Mouse (Mus musculus): ENCODE data around the gene Vmn1r117. TPM values are rescaled to one million over a fixed set of nuclear protein-coding genes. Genes with fewer than 3 reads are reported as not detected.
"Not testable (repeated sequence)": the region's sequence is repeated elsewhere in the genome, so short reads cannot be mapped to it uniquely, and the experiment has no call there.

The Vmn1r117 gene
- not detected in 2 replicates for polyA plus RNA-seq (2014; fragmentation: Nextera tagmentation; extraction: Ambion mirVana)

GRCm38 (mm10) chr7:20884021-20884420, at the start of gene Vmn1r117:
Vmn1r117 (minus strand) TSS chr7:20884121.
- H3K36me3 ChIP-seq (ENCODE audit: control insufficient read depth, insufficient read depth, low read length); H3K9ac ChIP-seq (ENCODE audit: low read depth, low read length); H3K9me3 ChIP-seq (ENCODE audit: control insufficient read depth, low read length); H3K27me3 ChIP-seq (ENCODE audit: control insufficient read depth, insufficient read depth, low read length); H3K4me3 ChIP-seq (ENCODE audit: low read length); H3K4me2 ChIP-seq (replicated peaks; ENCODE audit: low read depth, low read length); ATAC-seq (ENCODE audit: low FRiP score, low TSS enrichment); H3K27ac ChIP-seq (ENCODE audit: low read depth, low read length); H3K4me1 ChIP-seq (ENCODE audit: control insufficient read depth, insufficient read depth, low read length): not testable (repeated sequence)
- no CpG with 5 or more reads among the region's 2 CpGs for WGBS

GRCm38 (mm10) chr7:20912247-20912646, 28.3 kb upstream of the Vmn1r117 start, which contains the start of gene Vmn1r118:
Vmn1r118 (minus strand) TSS chr7:20912347.
- H3K27me3 ChIP-seq (ENCODE audit: control insufficient read depth, insufficient read depth, low read length); H3K4me1 ChIP-seq (ENCODE audit: control insufficient read depth, insufficient read depth, low read length); ATAC-seq (ENCODE audit: low FRiP score, low TSS enrichment); H3K27ac ChIP-seq (ENCODE audit: low read depth, low read length); H3K36me3 ChIP-seq (ENCODE audit: control insufficient read depth, insufficient read depth, low read length); H3K4me3 ChIP-seq (ENCODE audit: low read length); H3K9me3 ChIP-seq (ENCODE audit: control insufficient read depth, low read length); H3K4me2 ChIP-seq (replicated peaks; ENCODE audit: low read depth, low read length); H3K9ac ChIP-seq (ENCODE audit: low read depth, low read length): not testable (repeated sequence)
- WGBS, result no CpG with 5 or more reads among the region's 2 CpGs

DNA sequence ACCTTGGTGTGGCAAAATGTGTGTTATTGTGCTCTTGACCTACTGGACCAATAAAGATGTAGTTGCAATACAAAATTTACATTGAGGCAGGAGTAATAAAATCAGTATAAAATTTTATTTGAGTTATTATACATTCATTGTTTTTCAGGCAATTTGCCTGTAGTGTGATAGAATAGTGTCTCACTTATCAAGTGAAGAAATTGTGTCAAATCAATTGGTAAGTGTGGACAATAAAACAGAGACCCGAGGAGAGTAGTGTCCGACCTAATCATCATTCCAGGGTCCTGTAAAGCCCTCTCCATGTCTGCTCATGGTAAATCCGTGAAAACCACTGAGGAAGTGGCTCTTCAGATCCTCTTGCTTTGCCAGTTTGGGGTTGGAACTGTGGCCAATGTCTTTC, 12.0 kb downstream of the Vmn1r117 start, which contains the start of gene Vmn1r116:
Gene Vmn1r116, plus strand, starts transcription at position 301 of the 400 bp plus-strand sequence.
- H3K4me2 ChIP-seq (replicated peaks; ENCODE audit: low read depth, low read length); H3K9ac ChIP-seq (ENCODE audit: low read depth, low read length); H3K4me1 ChIP-seq (ENCODE audit: control insufficient read depth, insufficient read depth, low read length); H3K36me3 ChIP-seq (ENCODE audit: control insufficient read depth, insufficient read depth, low read length); H3K27ac ChIP-seq (ENCODE audit: low read depth, low read length); H3K27me3 ChIP-seq (ENCODE audit: control insufficient read depth, insufficient read depth, low read length); ATAC-seq (ENCODE audit: low FRiP score, low TSS enrichment); H3K9me3 ChIP-seq (ENCODE audit: control insufficient read depth, low read length); H3K4me3 ChIP-seq (ENCODE audit: low read length): not testable (repeated sequence)
- WGBS, result 54% methylated on average over 3 of the region's 3 CpGs

DNA sequence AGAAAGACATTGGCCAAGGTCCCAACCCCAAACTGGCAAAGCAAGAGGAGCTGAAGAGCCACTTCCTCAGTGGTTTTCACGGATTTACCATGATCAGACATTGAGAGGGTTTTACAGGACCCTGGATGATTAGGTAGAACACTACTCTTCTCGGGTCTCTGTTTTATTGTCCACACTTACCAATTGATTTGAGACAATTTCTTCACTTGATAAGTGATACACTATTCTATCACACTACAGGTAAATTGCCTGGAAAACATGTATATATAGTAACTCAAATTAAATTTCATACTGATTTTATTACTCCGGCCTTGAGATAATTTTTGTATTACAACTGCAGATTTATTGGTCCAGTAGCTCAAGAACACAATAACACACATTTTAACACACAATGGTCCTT, 39.0 kb downstream of the Vmn1r117 start, which contains the start of gene Vmn1r115:
Gene Vmn1r115, minus strand, starts transcription at position 101 of the 400 bp plus-strand sequence.
- H3K27ac ChIP-seq (ENCODE audit: low read depth, low read length); H3K4me1 ChIP-seq (ENCODE audit: control insufficient read depth, insufficient read depth, low read length); H3K4me2 ChIP-seq (replicated peaks; ENCODE audit: low read depth, low read length); H3K9ac ChIP-seq (ENCODE audit: low read depth, low read length); H3K27me3 ChIP-seq (ENCODE audit: control insufficient read depth, insufficient read depth, low read length); H3K36me3 ChIP-seq (ENCODE audit: control insufficient read depth, insufficient read depth, low read length); ATAC-seq (ENCODE audit: low FRiP score, low TSS enrichment); H3K4me3 ChIP-seq (ENCODE audit: low read length); H3K9me3 ChIP-seq (ENCODE audit: control insufficient read depth, low read length): not testable (repeated sequence)
- 71% methylated on average over 1 of the region's 3 CpGs for WGBS

Other genes with a start within 250 kb of the Vmn1r117 start
- gene Vmn1r107, start 215.2 kb downstream of the Vmn1r117 start, polyA plus RNA-seq (2014; fragmentation: Nextera tagmentation; extraction: Ambion mirVana), result not detected in 2 replicates
- gene Vmn1r111, start 180.9 kb downstream of the Vmn1r117 start, polyA plus RNA-seq (2014; fragmentation: Nextera tagmentation; extraction: Ambion mirVana), result not detected in 2 replicates
- gene Gm10668, start 153.5 kb downstream of the Vmn1r117 start, polyA plus RNA-seq (2014; fragmentation: Nextera tagmentation; extraction: Ambion mirVana), result not detected in 2 replicates
- not detected in 2 replicates for gene Vmn1r112, start 112.9 kb downstream of the Vmn1r117 start, polyA plus RNA-seq (2014; fragmentation: Nextera tagmentation; extraction: Ambion mirVana)
- not detected in 2 replicates for gene Vmn1r113, start 96.8 kb downstream of the Vmn1r117 start, polyA plus RNA-seq (2014; fragmentation: Nextera tagmentation; extraction: Ambion mirVana)
- gene Vmn1r114, start 71.9 kb downstream of the Vmn1r117 start, polyA plus RNA-seq (2014; fragmentation: Nextera tagmentation; extraction: Ambion mirVana), result not detected in 2 replicates
- gene Vmn1r115, start 39.1 kb downstream of the Vmn1r117 start, polyA plus RNA-seq (2014; fragmentation: Nextera tagmentation; extraction: Ambion mirVana), result not detected in 2 replicates
- gene Vmn1r116, start 11.9 kb downstream of the Vmn1r117 start, polyA plus RNA-seq (2014; fragmentation: Nextera tagmentation; extraction: Ambion mirVana), result not detected in 2 replicates
- gene Vmn1r118, start 28.2 kb upstream of the Vmn1r117 start, polyA plus RNA-seq (2014; fragmentation: Nextera tagmentation; extraction: Ambion mirVana), result not detected in 2 replicates
- gene Vmn1r119, start 128.3 kb upstream of the Vmn1r117 start, polyA plus RNA-seq (2014; fragmentation: Nextera tagmentation; extraction: Ambion mirVana), result not detected in 2 replicates
- not detected in 2 replicates for gene Vmn1r120, start 169.7 kb upstream of the Vmn1r117 start, polyA plus RNA-seq (2014; fragmentation: Nextera tagmentation; extraction: Ambion mirVana)
- gene Vmn1r121, start 214.4 kb upstream of the Vmn1r117 start, polyA plus RNA-seq (2014; fragmentation: Nextera tagmentation; extraction: Ambion mirVana), result not detected in 2 replicates